Mouse (Mus musculus) lung, embryonic 14.5 days (tissue): ENCODE measurements around the gene Yae1d1. TPM values are rescaled to one million over a fixed set of nuclear protein-coding genes. Genes with fewer than 3 reads are reported as not detected.

ENCODE experiments used
- ATAC-seq: fragments of 200-750 bp; cut with Nextera tagmentation; 2 replicates; pipeline ENCODE4 v1.8.0; 2017; ENCODE audit warnings: mild to moderate bottlenecking, moderate TSS enrichment, moderate library complexity; ENCODE audit not compliant: insufficient read depth
- DNase-seq: peaks from one replicate; pipeline ENCODE4 v3.0.0-alpha.2; 2015
- H3K27ac ChIP-seq: fragments of 300-500 bp; sonication (generic); 2 replicates; pipeline ENCODE4 v1.5.1; 2014; ENCODE audit warnings: low read depth, mild to moderate bottlenecking, moderate library complexity
- H3K27me3 ChIP-seq: fragments of 300-500 bp; sonication (generic); 2 replicates; pipeline ENCODE4 v1.6.1; 2014; ENCODE audit warnings: low read length, control low read depth; ENCODE audit not compliant: insufficient read depth
- H3K36me3 ChIP-seq: fragments of 300-500 bp; sonication (generic); 2 replicates; pipeline ENCODE4 v1.6.1; 2014; ENCODE audit warnings: control low read depth; ENCODE audit not compliant: insufficient read depth
- H3K4me1 ChIP-seq: fragments of 300-500 bp; sonication (generic); 2 replicates; pipeline ENCODE4 v1.6.1; 2014; ENCODE audit warnings: antibody characterized with exemption, control low read depth; ENCODE audit not compliant: insufficient read depth
- H3K4me2 ChIP-seq: fragments of 300-500 bp; sonication (generic); 2 replicates; pipeline ENCODE4 v1.6.1; 2014; ENCODE audit warnings: mild to moderate bottlenecking
- H3K4me3 ChIP-seq: fragments of 300-500 bp; sonication (generic); 2 replicates; pipeline ENCODE4 v1.5.1; 2014; ENCODE audit warnings: low read depth, low read length
- H3K9ac ChIP-seq: fragments of 300-500 bp; sonication (generic); 2 replicates; pipeline ENCODE4 v1.6.1; 2014
- H3K9me3 ChIP-seq: fragments of 300-500 bp; sonication (generic); 2 replicates; pipeline ENCODE4 v1.6.1; 2016; ENCODE audit warnings: low read depth, low read length, control low read depth
- CTCF ChIP-seq: IDR thresholded peaks from 2 replicates; pipeline ENCODE4 v1.5.1; 2016; ENCODE audit warnings: antibody characterized with exemption, low read depth
- WGBS: fragments of 180-500 bp; shearing (Covaris S2); extraction: QIAGEN DNeasy Blood & Tissue Kit; methylation state at CpG from one replicate; pipeline ENCODE4 v1.1.7; 2014; 5-methylcytosine and 5-hydroxymethylcytosine counted together
- polyA plus RNA-seq: library from polyadenylated mRNA; unstranded; fragments of >200 nt; fragmentation: Nextera tagmentation; extraction: Ambion mirVana; gene quantifications from 2 replicates; pipeline ENCODE4 v1.2.1, GENCODE M21; 2014

Yae1d1 gene
- polyA plus RNA-seq, 1 experiment from 2014 or later = 75.2 TPM

GRCm38 (mm10) chr13:17983194-17983593 is 10.0 kb downstream of the Yae1d1 start:
- Histone ChIP-seq H3K4me3 (no peak overlapping the region), H3K4me2 (no peak overlapping the region), H3K36me3 (peaks cover 49% of the 10 kb centered on the region), H3K9ac (no peak overlapping the region), H3K27ac (no peak overlapping the region), H3K27me3 (no peaks in the 10 kb centered on the region), H3K4me1 (no peaks in the 10 kb centered on the region), H3K9me3 (no peaks in the 10 kb centered on the region; the same call in 1 of the 2 replicates)
- no peak for ATAC-seq
- TF ChIP-seq CTCF = peak; percentile 65
- 54% methylated on average over 4 of the region's 4 CpGs for WGBS
- peak; percentile 68 for DNase-seq

- Histone ChIP-seq H3K4me2 (no peak overlapping the region), H3K9me3 (no peaks in the 10 kb centered on the region; the same call in 1 of the 2 replicates), H3K27me3 (no peaks in the 10 kb centered on the region), H3K4me1 (no peaks in the 10 kb centered on the region), H3K27ac (no peak overlapping the region), H3K4me3 (no peak overlapping the region), H3K36me3 (peaks cover 46% of the 10 kb centered on the region), H3K9ac (no peak overlapping the region)
- ATAC-seq (no peak), DNase-seq (no peak)
- 76% methylated on average over 5 of the region's 5 CpGs for WGBS
- TF ChIP-seq CTCF = no peak
Observed at GRCm38 (mm10) chr13:17982634-17983033, 10.5 kb downstream of the Yae1d1 start.

- Histone ChIP-seq H3K27ac (no peak overlapping the region), H3K27me3 (no peaks in the 10 kb centered on the region), H3K4me2 (no peak overlapping the region), H3K4me1 (no peaks in the 10 kb centered on the region), H3K36me3 (no peaks in the 10 kb centered on the region), H3K4me3 (no peak overlapping the region), H3K9me3 (no peaks in the 10 kb centered on the region; the same call in 1 of the 2 replicates), H3K9ac (no peak overlapping the region)
- ATAC-seq (no peak), DNase-seq (no peak)
- no peak for TF ChIP-seq CTCF
- 70% methylated on average over 8 of the region's 8 CpGs for WGBS
Observed at GRCm38 (mm10) chr13:17976854-17977739, 16.1 kb downstream of the Yae1d1 start.

- Histone ChIP-seq H3K36me3 (no peaks in the 10 kb centered on the region), H3K9ac (no peak overlapping the region), H3K4me1 (no peaks in the 10 kb centered on the region), H3K27me3 (no peaks in the 10 kb centered on the region), H3K9me3 (no peaks in the 10 kb centered on the region; the same call in 1 of the 2 replicates), H3K27ac (no peak overlapping the region), H3K4me3 (no peak overlapping the region), H3K4me2 (no peak overlapping the region)
- TF ChIP-seq CTCF = no peak
- DNase-seq = no peak
- no peak for ATAC-seq
- 57% methylated on average over 2 of the region's 2 CpGs for WGBS
Observed at GRCm38 (mm10) chr13:17975891-17976290, 17.3 kb downstream of the Yae1d1 start.

- H3K27ac ChIP-seq = no peak overlapping the region
- no peak overlapping the region for H3K4me3 ChIP-seq
- H3K27me3 ChIP-seq = no peaks in the 10 kb centered on the region
- no peak for DNase-seq
- no peaks in the 10 kb centered on the region for H3K36me3 ChIP-seq
- WGBS = 65% methylated on average over 1 of the region's 1 CpGs
- TF ChIP-seq CTCF = no peak
- H3K4me1 ChIP-seq = no peaks in the 10 kb centered on the region
- H3K9me3 ChIP-seq = no peaks in the 10 kb centered on the region; the same call in 1 of the 2 replicates
- no peak overlapping the region for H3K9ac ChIP-seq
- no peak overlapping the region for H3K4me2 ChIP-seq
- ATAC-seq = no peak
Observed at GRCm38 (mm10) chr13:17975457-17975856, 17.7 kb downstream of the Yae1d1 start.

GRCm38 (mm10) chr13:17974734-17975133 is 18.4 kb downstream of the Yae1d1 start:
- no peaks in the 10 kb centered on the region for H3K36me3 ChIP-seq
- no peak for TF ChIP-seq CTCF
- H3K4me3 ChIP-seq = no peak overlapping the region
- no peak overlapping the region for H3K4me2 ChIP-seq
- ATAC-seq (no peak), DNase-seq (no peak)
- H3K27me3 ChIP-seq = no peaks in the 10 kb centered on the region
- H3K4me1 ChIP-seq = no peaks in the 10 kb centered on the region
- no peak overlapping the region for H3K9ac ChIP-seq
- WGBS = 94% methylated on average over 9 of the region's 9 CpGs
- H3K27ac ChIP-seq = no peak overlapping the region
- H3K9me3 ChIP-seq = no peaks in the 10 kb centered on the region; the same call in 1 of the 2 replicates

- Histone ChIP-seq H3K36me3 (no peaks in the 10 kb centered on the region), H3K27me3 (no peaks in the 10 kb centered on the region), H3K4me1 (no peaks in the 10 kb centered on the region), H3K27ac (no peak overlapping the region), H3K4me2 (no peak overlapping the region), H3K9ac (no peak overlapping the region), H3K4me3 (no peak overlapping the region), H3K9me3 (no peaks in the 10 kb centered on the region)
- no peak for ATAC-seq
- DNase-seq = no peak
- no peak for TF ChIP-seq CTCF
- WGBS = 79% methylated on average over 7 of the region's 7 CpGs
Observed at GRCm38 (mm10) chr13:17960613-17961012, 32.5 kb downstream of the Yae1d1 start.
